Comparison of ENCODE assay signal across 8 mouse cellular contexts in genomic region chr11:114636727-114637505, GRCm38 (mm10). TPM values are rescaled to one million over a fixed set of nuclear protein-coding genes. Genes with fewer than 3 reads are reported as not detected.
DNase-seq lines count a peak whose midpoint lies in the region; TF ChIP-seq lines count a peak whose summit lies in the region.

No protein-coding gene starts in this region.

- no peak overlapping the region for H3K4me3 ChIP-seq in gastrocnemius, adult 2 months

- intact Hi-C loops in gastrocnemius, adult 2 months (cut with DNase I) = loop anchor here (1.0 to 5.0 kb wide), 4 partner anchors 114 to 772 kb away; no protein-coding TSS in a partner anchor

- DNase-seq in frontal cortex, adult 2 months (ENCODE audit: extremely low spot score in 1 of 2, low spot score in 1 of 2) = peak; percentile 15 to 52
- no peak for DNase-seq in frontal cortex, postnatal 10 days (ENCODE audit: low spot score in 2 of 2)
- peak; percentile 76 for DNase-seq in retina, postnatal 1 day
- DNase-seq in retina, embryonic 14.5 days (ENCODE audit: low spot score) = no peak
- DNase-seq in kidney, adult 8-10 months = peak; percentile 7 to 17
- DNase-seq in right cerebral cortex, postnatal 25 days = peak; percentile 42
- DNase-seq in gastrocnemius, adult 2 months = no peak
- DNase-seq in thymus, postnatal 0 days (ENCODE audit: low spot score) = no peak

- TF ChIP-seq CTCF in gastrocnemius, adult 2 months (IDR thresholded peaks at IDR 0.05) = no peak

- no peak overlapping the region for H3K27ac ChIP-seq in gastrocnemius, adult 2 months

RNA-seq across cellular contexts. Expression of gene Rpl38, which starts 31.4 kb away (rescaled TPM):
- 1,969 and 2,066 TPM in 2 replicates for polyA plus RNA-seq in frontal cortex, adult 2 months (2012; rRNA removed)
- total RNA-seq in gastrocnemius, adult 2 months (2021) = 100 to 1,000 TPM; 544 to 670 TPM
- 1,685 and 1,731 TPM in 2 replicates for polyA plus RNA-seq in thymus, postnatal 0 days (2015; fragmentation: Nextera tagmentation; extraction: Ambion mirVana)

RNA-seq across cellular contexts. Expression of gene Ttyh2, which starts 38.3 kb away (rescaled TPM):
- polyA plus RNA-seq in frontal cortex, adult 2 months (2012; rRNA removed) = 19.0 and 20.1 TPM in 2 replicates
- 10 to 100 TPM; 15.7 to 17.4 TPM for total RNA-seq in gastrocnemius, adult 2 months (2021)
- polyA plus RNA-seq in thymus, postnatal 0 days (2015; fragmentation: Nextera tagmentation; extraction: Ambion mirVana) = 11.1 and 12.2 TPM in 2 replicates

Comparison
In these comparisons a context has a peak if more than half of its experiments do, and no peak if none do; other contexts are left out.
1. DNase-seq: peak in frontal cortex, adult 2 months (2 of 2), retina, postnatal 1 day (single experiment), kidney, adult 8-10 months (2 of 2) and right cerebral cortex, postnatal 25 days (single experiment); none in frontal cortex, postnatal 10 days (0 of 2), retina, embryonic 14.5 days (single experiment), gastrocnemius, adult 2 months (single experiment) and thymus, postnatal 0 days (single experiment).